Mouse (Mus musculus): ENCODE results near the gene Taf1. TPM values are rescaled to one million over a fixed set of nuclear protein-coding genes. Genes with fewer than 3 reads are reported as not detected.
A peak's percentile ranks its signal among the peaks of the same experiment; 100 is the strongest.

Gene Taf1
- polyA plus RNA-seq, 1 experiment = 7.9 TPM

DNA sequence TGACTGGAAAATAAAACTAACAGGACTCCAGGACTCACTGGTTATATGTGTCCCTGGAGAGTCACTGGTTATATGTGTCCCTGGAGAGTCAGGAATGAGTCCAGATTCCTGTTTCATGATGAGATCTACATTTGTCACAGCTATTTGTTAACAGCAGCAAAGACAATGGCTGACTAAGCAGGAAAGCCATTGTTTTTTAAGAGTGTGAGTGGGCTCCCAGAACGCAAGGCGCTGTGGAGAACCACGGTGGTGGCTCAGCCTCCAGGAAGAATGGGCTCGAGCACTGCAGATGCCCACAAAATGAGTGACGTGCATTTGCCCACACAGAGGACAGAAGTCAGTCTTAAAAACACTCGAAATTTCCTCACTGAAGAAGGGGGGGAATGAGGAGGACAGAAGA, 87.8 kb downstream of the Taf1 start:
- Histone ChIP-seq H3K4me3 (no peak overlapping the region), H3K36me3 (ENCODE audit: control insufficient read depth, insufficient read depth) (no peaks in the 10 kb centered on the region), H3K4me2 (ENCODE audit: low read depth) (peak overlapping the region; percentile 60), H3ac (ENCODE audit: control insufficient read depth, insufficient read length) (no peak overlapping the region), H3K79me2 (ENCODE audit: control insufficient read depth, insufficient read depth) (no peaks in the 10 kb centered on the region), H3K27me3 (ENCODE audit: control insufficient read depth, insufficient read depth, insufficient read length) (no peaks in the 10 kb centered on the region)
- TF ChIP-seq E2F4 (IDR thresholded peaks at IDR 0.05; ENCODE audit: insufficient read depth) (no peak), TCF12 (IDR thresholded peaks at IDR 0.05; ENCODE audit: insufficient read depth, poor library complexity, severe bottlenecking) (no peak), POLR2A (IDR thresholded peaks at IDR 0.05; ENCODE audit: insufficient read length, low read depth) (no peak), POLR2AphosphoS2 (IDR thresholded peaks at IDR 0.05; ENCODE audit: insufficient read length, low read depth) (no peak), MYOD1 (IDR thresholded peaks at IDR 0.05; ENCODE audit: control insufficient read depth in 1 of 3, insufficient read length in 2 of 3, low read depth in 2 of 3) (no peak), CEBPB (IDR thresholded peaks at IDR 0.05; ENCODE audit: insufficient read depth, poor library complexity, severe bottlenecking) (no peak), REST (IDR thresholded peaks at IDR 0.05; ENCODE audit: insufficient read depth, insufficient read length) (no peak), MAX (IDR thresholded peaks at IDR 0.05; ENCODE audit: low read depth) (no peak), MYOG (IDR thresholded peaks at IDR 0.05; ENCODE audit: control insufficient read depth in 1 of 3, insufficient read depth in 1 of 3, insufficient read length in 2 of 3, low read depth in 2 of 3) (no peak), USF1 (IDR thresholded peaks at IDR 0.05; ENCODE audit: low read depth) (no peak), TCF3 (IDR thresholded peaks at IDR 0.05; ENCODE audit: insufficient read length, low read depth) (no peak), SRF (IDR thresholded peaks at IDR 0.05; ENCODE audit: control insufficient read depth, insufficient read length, low read depth) (no peak)

DNA sequence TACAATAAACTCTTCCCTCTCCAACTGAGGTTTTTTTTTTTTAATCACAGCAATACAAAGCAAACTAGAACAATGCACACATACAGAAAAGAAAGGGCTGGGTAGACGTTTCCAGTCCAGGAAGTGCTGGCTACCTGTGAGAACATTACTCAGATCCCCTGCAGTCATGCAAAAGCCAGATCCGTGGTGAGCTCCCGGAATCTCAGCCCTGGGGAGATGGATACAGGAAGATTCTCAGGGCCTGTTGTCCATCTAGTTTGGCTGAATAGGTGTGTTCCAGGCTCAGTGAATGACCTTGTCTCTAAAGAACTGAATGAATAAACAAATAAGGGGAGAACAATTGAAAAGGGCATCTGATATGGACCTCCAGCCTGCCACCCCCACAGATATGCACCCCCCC, 90.0 kb downstream of the Taf1 start:
- H3K27me3 ChIP-seq (ENCODE audit: control insufficient read depth, insufficient read depth, insufficient read length) = no peaks in the 10 kb centered on the region
- TF ChIP-seq E2F4 (IDR thresholded peaks at IDR 0.05; ENCODE audit: insufficient read depth) (no peak), TCF12 (IDR thresholded peaks at IDR 0.05; ENCODE audit: insufficient read depth, poor library complexity, severe bottlenecking) (no peak), REST (IDR thresholded peaks at IDR 0.05; ENCODE audit: insufficient read depth, insufficient read length) (no peak), POLR2A (IDR thresholded peaks at IDR 0.05; ENCODE audit: insufficient read length, low read depth) (no peak), POLR2AphosphoS2 (IDR thresholded peaks at IDR 0.05; ENCODE audit: insufficient read length, low read depth) (no peak), SRF (IDR thresholded peaks at IDR 0.05; ENCODE audit: control insufficient read depth, insufficient read length, low read depth) (no peak), TCF3 (IDR thresholded peaks at IDR 0.05; ENCODE audit: insufficient read length, low read depth) (no peak), USF1 (IDR thresholded peaks at IDR 0.05; ENCODE audit: low read depth) (no peak), MAX (IDR thresholded peaks at IDR 0.05; ENCODE audit: low read depth) (no peak), MYOD1 (IDR thresholded peaks at IDR 0.05; ENCODE audit: control insufficient read depth in 1 of 3, insufficient read length in 2 of 3, low read depth in 2 of 3) (no peak), CEBPB (IDR thresholded peaks at IDR 0.05; ENCODE audit: insufficient read depth, poor library complexity, severe bottlenecking) (no peak)

DNA sequence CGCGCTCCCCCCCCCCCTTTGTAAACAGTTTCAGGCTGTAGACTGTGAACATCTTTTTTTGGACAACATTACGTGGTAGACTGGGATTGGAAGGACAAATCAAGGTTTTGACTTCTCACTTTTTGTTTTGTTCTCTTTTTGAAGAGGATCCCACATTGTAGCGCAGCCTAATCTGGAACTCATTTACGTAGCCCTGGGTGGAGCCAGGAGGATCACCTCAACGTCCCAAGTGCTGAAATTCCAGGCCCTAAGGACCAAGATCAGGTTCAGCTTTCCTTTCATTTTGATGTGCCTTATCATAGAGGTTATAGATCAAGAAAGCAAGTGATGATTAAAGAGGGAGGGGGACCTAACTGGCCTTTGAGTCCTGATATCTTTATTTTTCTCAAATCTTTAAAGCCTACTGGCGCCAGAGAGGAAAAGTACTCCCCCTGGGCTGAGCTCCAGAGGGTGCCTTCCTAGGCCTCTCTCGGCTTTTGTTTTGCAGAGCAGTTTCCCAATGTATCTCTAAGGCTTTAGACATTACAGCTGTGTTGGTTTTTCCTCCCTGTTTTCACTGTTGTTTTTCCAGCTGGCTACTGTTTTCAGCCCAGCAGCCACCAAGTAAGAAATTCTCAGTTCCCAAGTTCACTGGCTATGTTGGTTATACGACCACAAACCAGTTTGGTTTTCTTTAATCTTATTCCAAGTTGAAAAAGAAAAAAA, 104.4 kb downstream of the Taf1 start:
- Histone ChIP-seq H3K27me3 (ENCODE audit: control insufficient read depth, insufficient read depth, insufficient read length) (no peaks in the 10 kb centered on the region), H3K36me3 (ENCODE audit: control insufficient read depth, insufficient read depth) (no peaks in the 10 kb centered on the region), H3K79me2 (ENCODE audit: control insufficient read depth, insufficient read depth) (peaks cover 20% of the 10 kb centered on the region), H3ac (ENCODE audit: control insufficient read depth, insufficient read length) (no peak overlapping the region), H3K4me2 (ENCODE audit: low read depth) (peak overlapping the region; percentile 62), H3K4me3 (no peak overlapping the region)
- TF ChIP-seq USF1 (IDR thresholded peaks at IDR 0.05; ENCODE audit: low read depth) (no peak), E2F4 (IDR thresholded peaks at IDR 0.05; ENCODE audit: insufficient read depth) (no peak), CEBPB (IDR thresholded peaks at IDR 0.05; ENCODE audit: insufficient read depth, poor library complexity, severe bottlenecking) (no peak), MYOD1 (IDR thresholded peaks at IDR 0.05; ENCODE audit: control insufficient read depth in 1 of 3, insufficient read length in 2 of 3, low read depth in 2 of 3) (no peak), TCF3 (IDR thresholded peaks at IDR 0.05; ENCODE audit: insufficient read length, low read depth) (no peak), TCF12 (IDR thresholded peaks at IDR 0.05; ENCODE audit: insufficient read depth, poor library complexity, severe bottlenecking) (no peak), REST (IDR thresholded peaks at IDR 0.05; ENCODE audit: insufficient read depth, insufficient read length) (no peak), POLR2AphosphoS2 (IDR thresholded peaks at IDR 0.05; ENCODE audit: insufficient read length, low read depth) (no peak), POLR2A (IDR thresholded peaks at IDR 0.05; ENCODE audit: insufficient read length, low read depth) (no peak)

More for the DNA sequence above, 90.0 kb downstream of the Taf1 start:
- Histone ChIP-seq H3K36me3 (ENCODE audit: control insufficient read depth, insufficient read depth) (no peaks in the 10 kb centered on the region), H3ac (ENCODE audit: control insufficient read depth, insufficient read length) (no peak overlapping the region), H3K79me2 (ENCODE audit: control insufficient read depth, insufficient read depth) (no peaks in the 10 kb centered on the region), H3K4me3 (no peak overlapping the region), H3K4me2 (ENCODE audit: low read depth) (no peak overlapping the region)

DNA sequence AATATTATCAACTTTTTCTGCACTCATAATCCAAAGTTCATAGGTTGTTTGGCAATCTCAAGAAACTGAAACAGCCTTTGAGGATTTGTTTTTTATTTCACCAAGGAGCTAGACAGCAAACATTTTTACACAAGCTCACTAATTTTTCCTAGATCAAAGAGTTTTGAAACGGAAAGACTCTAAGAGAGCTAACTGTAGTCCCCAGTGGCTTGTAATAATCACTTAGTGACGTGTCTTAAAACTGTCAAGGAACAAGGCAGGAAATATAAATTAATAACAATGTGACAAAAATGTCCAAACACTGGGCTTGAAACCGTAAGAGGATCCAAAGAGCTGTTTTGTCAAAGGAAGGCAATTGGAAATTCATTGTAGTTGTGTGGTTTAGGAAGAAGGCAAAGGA, 106.3 kb downstream of the Taf1 start:
- Histone ChIP-seq H3K4me2 (ENCODE audit: low read depth) (peak overlapping the region; percentile 87), H3K36me3 (ENCODE audit: control insufficient read depth, insufficient read depth) (no peaks in the 10 kb centered on the region), H3K27me3 (ENCODE audit: control insufficient read depth, insufficient read depth, insufficient read length) (no peaks in the 10 kb centered on the region), H3K4me3 (peak overlapping the region; percentile 78), H3ac (ENCODE audit: control insufficient read depth, insufficient read length) (no peak overlapping the region), H3K79me2 (ENCODE audit: control insufficient read depth, insufficient read depth) (peaks cover 39% of the 10 kb centered on the region)
- TF ChIP-seq SRF (IDR thresholded peaks at IDR 0.05; ENCODE audit: control insufficient read depth, insufficient read length, low read depth) = no peak
- TF ChIP-seq USF1 (IDR thresholded peaks at IDR 0.05; ENCODE audit: low read depth) = no peak
- TF ChIP-seq POLR2AphosphoS2 (IDR thresholded peaks at IDR 0.05; ENCODE audit: insufficient read length, low read depth) = no peak

DNA sequence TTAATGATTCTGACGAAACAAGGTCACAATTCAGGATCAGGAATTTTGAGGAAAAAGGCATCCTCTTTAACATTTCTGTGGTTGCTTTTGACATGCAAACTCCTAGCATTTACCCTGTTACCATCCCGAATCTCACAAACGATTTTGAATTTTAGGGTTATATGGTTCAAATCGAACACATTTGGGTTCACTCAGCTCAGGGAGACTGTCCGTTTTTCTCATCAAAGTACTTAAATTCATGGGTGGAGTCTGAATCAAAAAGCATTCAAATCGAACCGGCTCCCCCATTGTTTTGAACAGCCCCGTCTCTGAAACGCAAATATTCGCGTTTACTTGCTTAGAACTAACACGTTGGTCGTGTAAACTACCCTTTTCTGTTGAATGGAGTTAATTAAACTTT, 106.8 kb downstream of the Taf1 start:
- no peaks in the 10 kb centered on the region for H3K36me3 ChIP-seq (ENCODE audit: control insufficient read depth, insufficient read depth)
- H3K79me2 ChIP-seq (ENCODE audit: control insufficient read depth, insufficient read depth) = peaks cover 43% of the 10 kb centered on the region
- TF ChIP-seq MYOG (IDR thresholded peaks at IDR 0.05; ENCODE audit: control insufficient read depth in 1 of 3, insufficient read depth in 1 of 3, insufficient read length in 2 of 3, low read depth in 2 of 3) = no peak
- peak; percentile 36; the same call in 1 of the 2 replicates for TF ChIP-seq CEBPB (IDR thresholded peaks at IDR 0.05; ENCODE audit: insufficient read depth, poor library complexity, severe bottlenecking)
- no peak for TF ChIP-seq MYOD1 (IDR thresholded peaks at IDR 0.05; ENCODE audit: control insufficient read depth in 1 of 3, insufficient read length in 2 of 3, low read depth in 2 of 3)
- peak overlapping the region; percentile 78 for H3K4me3 ChIP-seq
- no peak overlapping the region for H3ac ChIP-seq (ENCODE audit: control insufficient read depth, insufficient read length)
- peak overlapping the region; percentile 87 for H3K4me2 ChIP-seq (ENCODE audit: low read depth)
- H3K27me3 ChIP-seq (ENCODE audit: control insufficient read depth, insufficient read depth, insufficient read length) = no peaks in the 10 kb centered on the region
